Mouse (Mus musculus): Measurements from ENCODE around the gene Ier5.

Ier5 gene

GRCm38 (mm10) chr1:155099280-155099848, at the start of gene Ier5:
TSS of gene Ier5 (minus strand) at chr1:155099636.
- peak; percentile 97 for DNase-seq

- no peak for DNase-seq
Observed at GRCm38 (mm10) chr1:155147228-155147627, 47.8 kb upstream of the Ier5 start.

GRCm38 (mm10) chr1:155146572-155146980, 47.1 kb upstream of the Ier5 start, which contains the start of gene Mr1:
TSS of gene Mr1 (minus strand) at chr1:155146814.
- DNase-seq = peak; percentile 65

GRCm38 (mm10) chr1:155145620-155146019, 46.2 kb upstream of the Ier5 start:
- DNase-seq = peak; percentile 22

GRCm38 (mm10) chr1:155140076-155140475, 40.6 kb upstream of the Ier5 start:
- peak; percentile 79 for DNase-seq

GRCm38 (mm10) chr1:155138795-155139194, 39.4 kb upstream of the Ier5 start:
- DNase-seq = no peak

- no peak for DNase-seq
Observed at GRCm38 (mm10) chr1:155134866-155135265, 35.4 kb upstream of the Ier5 start.

- no peak for DNase-seq
Observed at GRCm38 (mm10) chr1:155127429-155127934, 28.0 kb upstream of the Ier5 start.

- no peak for DNase-seq
Observed at GRCm38 (mm10) chr1:155126716-155127115, 27.3 kb upstream of the Ier5 start.

- DNase-seq = no peak
Observed at GRCm38 (mm10) chr1:155124397-155124796, 25.0 kb upstream of the Ier5 start.

GRCm38 (mm10) chr1:155121977-155122939, 22.8 kb upstream of the Ier5 start:
- peak; percentile 21 for DNase-seq

- no peak for DNase-seq
Observed at GRCm38 (mm10) chr1:155119719-155120118, 20.3 kb upstream of the Ier5 start.

GRCm38 (mm10) chr1:155113946-155114345, 14.5 kb upstream of the Ier5 start:
- DNase-seq = no peak

GRCm38 (mm10) chr1:155112875-155113274, 13.4 kb upstream of the Ier5 start:
- no peak for DNase-seq

- DNase-seq = no peak
Observed at GRCm38 (mm10) chr1:155112118-155112517, 12.7 kb upstream of the Ier5 start.

GRCm38 (mm10) chr1:155111491-155111890, 12.1 kb upstream of the Ier5 start:
- DNase-seq = no peak

- no peak for DNase-seq
Observed at GRCm38 (mm10) chr1:155109387-155110350, 10.2 kb upstream of the Ier5 start.

GRCm38 (mm10) chr1:155108412-155108811, 9.0 kb upstream of the Ier5 start:
- no peak for DNase-seq

- no peak for DNase-seq
Observed at GRCm38 (mm10) chr1:155107843-155108242, 8.4 kb upstream of the Ier5 start.

GRCm38 (mm10) chr1:155106310-155106709, 6.9 kb upstream of the Ier5 start:
- no peak for DNase-seq

- no peak for DNase-seq
Observed at GRCm38 (mm10) chr1:155103991-155104390, 4.6 kb upstream of the Ier5 start.

- DNase-seq = no peak
Observed at GRCm38 (mm10) chr1:155102631-155103030, 3.2 kb upstream of the Ier5 start.

Measured in kidney, postnatal 10 days (tissue).